Mouse (Mus musculus) c-Kit-positive CD71-negative TER-119-negative erythroid progenitor cells, embryonic 14.5 days (primary cell): Measurements from ENCODE around the gene Fam217a.
A peak's percentile ranks its signal among the peaks of the same experiment; 100 is the strongest.
"Not testable (repeated sequence)": the region's sequence is repeated elsewhere in the genome, so short reads cannot be mapped to it uniquely, and the experiment has no call there.

ENCODE experiments used
- DNase-seq: peaks from one replicate; pipeline ENCODE4 v3.0.0-alpha.2; 2013; ENCODE audit warnings: low read depth

The Fam217a gene

DNA sequence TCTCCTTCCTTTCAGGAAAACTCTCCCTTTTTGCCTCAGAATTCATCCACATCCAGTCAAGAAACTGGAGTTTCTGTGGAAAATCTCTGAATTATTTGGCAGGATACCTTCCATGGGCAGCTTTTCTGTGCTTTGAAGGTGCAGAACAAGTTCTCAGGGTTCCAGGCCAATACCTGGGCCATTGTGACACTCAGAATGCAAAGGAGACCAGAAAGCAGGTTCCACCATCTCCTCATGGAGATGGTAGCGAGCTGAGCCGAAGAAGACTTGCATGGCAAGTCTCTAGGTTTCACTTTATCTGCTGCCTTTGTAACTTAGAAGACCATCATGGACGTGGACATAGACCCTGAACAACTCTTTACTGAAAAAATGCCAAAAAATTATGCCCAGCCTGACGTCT is at the start of gene Fam217a, which contains the start of gene 4933417A18Rik:
Fam217a (minus strand) TSS at position 101 of the 400 bp plus-strand sequence.
4933417A18Rik (plus strand) TSS at position 200 of the 400 bp plus-strand sequence.
- no peak for DNase-seq

DNA sequence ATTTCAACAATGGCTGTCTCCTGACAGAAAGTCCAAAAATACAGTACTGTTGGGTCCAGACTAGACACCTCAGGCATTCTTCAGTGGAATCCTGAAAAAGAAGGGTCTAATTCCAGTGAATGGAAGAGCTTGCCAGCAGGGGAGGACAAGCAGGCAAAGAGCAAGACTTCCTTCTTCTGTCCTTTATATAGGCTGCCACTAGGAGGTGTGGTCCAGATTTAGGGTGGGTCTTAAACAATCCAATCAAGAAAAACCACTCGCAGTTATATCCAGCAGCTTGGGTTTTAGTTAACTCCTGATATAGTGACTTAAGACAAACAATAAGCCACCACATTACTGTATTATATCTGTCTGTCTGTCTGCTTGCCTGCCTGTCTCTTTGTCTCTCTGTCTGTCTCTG is 49.7 kb upstream of the Fam217a start:
- peak; percentile 30 for DNase-seq

DNA sequence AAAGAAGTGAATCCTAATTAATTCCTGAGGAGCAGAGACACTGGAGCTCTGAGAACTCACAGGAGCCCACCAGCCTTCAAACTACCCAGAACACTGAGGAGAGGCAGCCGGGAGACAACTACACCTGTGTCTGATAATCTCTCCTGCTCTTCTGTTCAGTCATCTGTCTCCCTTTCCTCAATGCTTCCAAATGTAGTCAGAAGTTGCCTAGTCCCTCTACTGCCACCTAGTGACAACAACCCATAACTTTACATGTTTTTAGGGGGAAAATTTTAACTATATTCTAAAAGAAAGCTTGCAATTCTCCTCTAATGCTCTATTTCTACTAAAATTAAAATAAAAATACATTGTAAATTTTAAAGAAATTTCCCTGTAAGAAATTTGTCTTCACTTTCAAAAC is 49.0 kb upstream of the Fam217a start:
- peak; percentile 63 for DNase-seq

DNA sequence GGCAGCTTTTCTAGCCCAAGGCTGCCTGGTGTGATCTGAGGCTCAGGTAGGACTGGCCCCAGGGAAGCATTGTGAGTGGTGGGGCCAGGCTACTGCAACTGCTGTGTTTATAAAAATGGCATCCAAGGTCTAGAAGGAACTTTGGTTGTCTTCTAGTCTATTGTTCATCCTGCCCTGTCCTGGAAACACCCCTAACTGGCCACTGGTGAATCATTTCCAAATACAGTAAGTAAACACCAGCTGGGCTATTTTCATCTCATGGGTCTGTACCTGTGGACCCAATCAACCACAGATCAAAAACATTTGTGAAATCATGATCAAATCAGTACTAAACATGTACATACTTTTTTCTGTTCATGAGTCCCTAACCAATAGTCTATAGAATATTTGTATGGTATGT is 48.3 kb upstream of the Fam217a start:
- DNase-seq, result not testable (repeated sequence)

DNA sequence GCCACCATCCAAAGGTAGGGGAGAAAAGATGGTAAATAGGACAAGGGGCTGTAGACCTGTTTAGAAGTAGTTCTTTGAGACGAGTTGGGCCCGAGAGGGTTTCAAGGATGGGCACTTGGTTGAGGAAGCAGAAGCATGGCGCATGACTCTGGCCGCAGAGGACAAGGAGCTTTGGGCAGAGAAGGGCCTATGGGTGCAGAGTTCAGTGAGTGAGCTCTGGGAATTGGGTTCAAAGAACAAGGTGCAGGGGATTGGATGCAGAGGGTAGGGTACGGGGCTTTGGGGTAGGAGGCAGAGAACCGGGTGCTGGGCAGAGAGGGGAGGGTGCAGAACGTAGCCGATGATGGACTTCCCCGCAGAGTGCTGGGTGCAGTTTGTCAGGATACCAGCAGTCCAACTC is 41.5 kb upstream of the Fam217a start:
- DNase-seq, result not testable (repeated sequence)

DNA sequence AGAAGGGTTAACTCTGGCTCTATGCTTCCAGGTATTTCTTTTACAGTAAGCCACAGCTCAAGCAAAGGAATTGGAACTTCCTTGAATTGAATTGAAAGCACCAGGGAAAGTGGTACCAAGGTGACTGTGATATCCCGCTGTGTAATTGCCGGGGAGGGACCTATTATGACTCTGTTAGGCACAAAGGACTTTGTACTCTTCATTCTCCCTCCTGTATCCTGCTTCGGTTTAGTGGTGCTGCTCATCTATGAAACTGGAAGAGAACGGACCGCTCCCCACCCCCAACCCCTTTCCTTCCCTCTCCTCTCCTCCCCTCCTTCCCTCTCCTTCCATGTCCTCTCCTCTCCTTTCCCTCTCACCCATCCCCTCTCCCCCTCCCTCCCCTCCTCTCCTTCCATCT is 40.8 kb upstream of the Fam217a start:
- DNase-seq, result no peak

DNA sequence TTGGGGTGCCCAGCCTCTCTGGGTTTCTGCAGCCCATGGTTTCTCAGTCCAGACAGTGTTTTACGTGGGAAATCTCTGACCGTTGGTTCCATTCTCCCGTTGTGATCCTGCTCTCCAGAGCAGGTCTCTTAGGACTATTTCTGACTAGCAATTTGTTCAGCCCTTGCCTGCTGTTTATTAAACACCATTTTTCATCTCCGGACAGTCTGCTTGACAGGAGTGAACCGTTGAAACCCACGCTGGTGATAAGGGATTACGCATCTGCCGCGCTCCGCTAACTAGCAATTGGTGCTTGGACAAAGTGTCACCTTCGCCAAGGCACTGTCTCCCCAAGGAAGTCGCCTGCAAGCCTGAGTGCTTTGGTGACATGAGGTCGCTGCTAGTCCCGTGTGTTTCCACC is 40.3 kb upstream of the Fam217a start:
- no peak for DNase-seq

DNA sequence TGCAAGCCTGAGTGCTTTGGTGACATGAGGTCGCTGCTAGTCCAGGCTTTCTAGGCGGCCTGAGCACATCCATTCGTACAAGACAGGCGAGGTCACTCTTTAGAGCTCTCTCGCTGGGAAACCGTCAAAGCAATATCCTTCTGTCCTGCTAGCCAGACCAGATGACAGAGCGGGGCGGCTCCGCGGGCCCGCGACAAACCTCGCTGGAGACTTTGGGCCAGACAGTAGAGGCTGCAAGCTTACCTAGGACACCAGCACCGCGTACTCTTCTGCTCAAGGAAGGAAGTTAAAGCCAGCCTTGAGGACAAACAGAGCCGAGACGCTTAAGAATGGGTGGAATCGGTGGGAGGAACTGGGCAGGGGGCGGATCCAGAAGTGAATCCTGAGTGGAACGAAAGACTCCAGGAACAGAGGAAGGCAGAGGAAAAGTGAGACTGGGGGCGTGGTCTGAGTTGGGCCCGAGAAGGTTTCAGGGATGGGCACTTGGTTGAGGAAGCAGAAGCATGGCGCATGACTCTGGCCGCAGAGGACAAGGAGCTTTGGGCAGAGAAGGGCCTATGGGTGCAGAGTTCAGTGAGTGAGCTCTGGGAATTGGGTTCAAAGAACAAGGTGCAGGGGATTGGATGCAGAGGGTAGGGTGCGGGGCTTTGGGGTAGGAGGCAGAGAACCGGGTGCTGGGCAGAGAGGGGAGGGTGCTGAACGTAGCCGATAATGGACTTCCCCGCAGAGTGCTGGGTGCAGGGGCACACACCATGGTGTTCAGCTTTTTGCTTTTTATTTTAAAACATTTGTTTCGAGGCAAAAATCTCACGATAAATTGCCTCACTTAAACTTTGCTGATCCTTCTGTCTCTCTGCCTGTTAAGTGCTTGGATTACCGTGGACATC is 39.6 kb upstream of the Fam217a start, which contains the start of gene Eci3:
Eci3 (minus strand) TSS at position 300 of the 887 bp plus-strand sequence.
- no peak for DNase-seq

DNA sequence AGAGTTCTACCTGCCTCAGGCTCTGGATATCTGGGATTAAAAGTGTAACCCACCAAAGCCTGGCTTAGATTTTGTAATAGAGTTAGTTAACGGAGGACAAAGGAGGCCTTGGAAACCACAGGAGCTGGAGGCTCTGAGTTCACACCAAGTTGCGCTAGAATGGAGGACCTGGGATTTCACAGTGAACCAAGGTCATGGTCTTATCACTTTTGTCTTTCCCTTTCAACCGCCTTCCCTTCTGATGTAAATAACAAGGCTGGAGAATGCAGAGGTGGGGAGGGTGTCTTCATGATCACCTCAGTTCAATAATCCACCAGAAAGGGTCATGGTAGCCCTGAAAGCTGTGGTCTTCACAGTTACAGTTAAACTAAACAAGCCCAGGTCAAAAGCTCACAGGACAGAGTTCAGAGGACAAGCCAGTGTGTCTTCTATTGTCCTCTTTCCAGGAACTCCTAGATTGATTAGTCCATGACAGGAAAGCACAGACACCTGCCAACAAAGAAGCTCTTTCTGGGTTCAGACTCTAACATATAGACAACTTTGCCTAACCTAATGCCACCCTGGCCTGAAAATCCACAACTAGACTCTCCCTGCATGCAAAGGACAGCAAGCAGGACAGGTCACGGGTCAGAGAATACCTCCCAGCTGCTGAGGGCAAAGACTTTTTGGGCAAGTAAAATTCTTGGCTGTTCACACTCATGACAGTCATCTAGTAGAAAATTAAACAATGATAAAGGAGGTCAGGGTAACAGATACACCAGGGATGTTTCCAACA is 37.1 kb upstream of the Fam217a start:
- DNase-seq, result no peak

DNA sequence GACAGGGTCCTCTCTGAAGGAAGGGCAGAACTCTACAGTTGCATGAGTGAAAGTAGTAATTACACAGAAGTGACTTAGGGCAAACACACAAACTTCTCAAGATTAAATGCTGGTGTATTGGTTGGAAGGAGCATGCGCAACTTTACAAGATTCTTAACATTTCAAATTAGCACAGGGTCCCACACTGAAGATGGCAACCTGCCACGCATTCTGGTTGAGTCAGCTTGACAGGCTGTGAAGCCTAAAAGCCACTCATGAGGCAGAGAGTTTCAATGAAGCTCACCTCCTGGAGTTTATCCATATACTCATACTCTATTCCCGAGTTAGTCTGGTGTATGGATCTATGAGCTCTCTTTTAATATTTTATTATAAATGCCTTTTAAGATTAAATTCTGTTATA is 34.0 kb upstream of the Fam217a start:
- not testable (repeated sequence) for DNase-seq

DNA sequence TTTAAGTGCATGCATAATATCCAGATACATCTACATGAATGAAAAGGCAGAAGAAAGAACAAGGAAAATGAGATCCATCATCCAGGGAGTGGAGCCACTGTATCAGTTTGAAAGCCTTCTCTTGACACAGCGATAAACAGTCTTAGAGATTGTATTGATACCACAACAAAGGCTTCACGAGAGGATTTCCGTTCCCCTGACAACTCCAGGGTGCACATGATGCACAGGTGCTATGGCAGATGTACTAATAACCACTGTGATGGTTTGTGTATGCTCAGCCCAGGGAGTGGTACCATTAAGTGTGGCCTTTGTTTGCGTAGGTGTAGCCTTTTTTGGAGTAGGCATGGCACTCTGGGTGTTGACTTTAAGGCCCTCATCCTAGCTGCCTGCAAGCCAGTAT is 32.8 kb upstream of the Fam217a start:
- no peak for DNase-seq

DNA sequence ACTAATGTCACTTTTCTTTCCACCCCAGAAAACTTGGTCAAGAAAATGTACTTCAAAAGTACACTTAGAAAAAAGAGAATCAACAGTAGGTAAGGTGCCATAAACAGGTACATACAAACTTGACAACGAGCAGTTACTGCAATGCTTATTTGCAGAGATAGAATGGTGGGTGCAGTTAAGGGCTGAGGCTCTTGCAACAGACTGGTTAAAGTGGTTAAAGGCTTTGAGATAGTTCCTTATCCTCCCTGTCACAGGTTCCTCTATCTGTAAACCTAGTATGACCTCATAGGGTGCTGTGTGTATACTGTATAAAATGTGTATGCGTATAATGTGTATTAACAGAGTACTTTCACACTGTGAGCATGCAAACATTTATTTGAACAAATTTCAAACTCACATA is 27.3 kb upstream of the Fam217a start:
- DNase-seq, result not testable (repeated sequence)

DNA sequence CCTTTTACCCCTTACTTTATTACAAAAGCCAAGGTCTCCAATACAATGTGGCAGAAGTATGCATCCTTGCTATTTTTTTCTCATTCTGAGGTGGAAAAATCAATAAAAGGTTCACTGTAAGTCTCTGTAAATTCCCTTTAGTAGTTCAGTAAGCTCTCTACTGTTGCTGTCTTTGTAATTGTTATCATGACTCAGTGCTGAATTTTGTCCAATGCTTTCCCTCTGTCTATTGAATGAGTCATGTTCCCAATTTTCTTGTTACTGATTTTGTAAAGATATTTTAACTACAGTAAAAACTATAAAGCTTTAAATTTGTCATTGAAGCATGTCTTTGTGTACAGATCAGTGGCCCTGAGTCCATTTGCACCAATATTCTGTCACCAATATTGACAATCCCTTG is 18.3 kb upstream of the Fam217a start:
- no peak for DNase-seq

DNA sequence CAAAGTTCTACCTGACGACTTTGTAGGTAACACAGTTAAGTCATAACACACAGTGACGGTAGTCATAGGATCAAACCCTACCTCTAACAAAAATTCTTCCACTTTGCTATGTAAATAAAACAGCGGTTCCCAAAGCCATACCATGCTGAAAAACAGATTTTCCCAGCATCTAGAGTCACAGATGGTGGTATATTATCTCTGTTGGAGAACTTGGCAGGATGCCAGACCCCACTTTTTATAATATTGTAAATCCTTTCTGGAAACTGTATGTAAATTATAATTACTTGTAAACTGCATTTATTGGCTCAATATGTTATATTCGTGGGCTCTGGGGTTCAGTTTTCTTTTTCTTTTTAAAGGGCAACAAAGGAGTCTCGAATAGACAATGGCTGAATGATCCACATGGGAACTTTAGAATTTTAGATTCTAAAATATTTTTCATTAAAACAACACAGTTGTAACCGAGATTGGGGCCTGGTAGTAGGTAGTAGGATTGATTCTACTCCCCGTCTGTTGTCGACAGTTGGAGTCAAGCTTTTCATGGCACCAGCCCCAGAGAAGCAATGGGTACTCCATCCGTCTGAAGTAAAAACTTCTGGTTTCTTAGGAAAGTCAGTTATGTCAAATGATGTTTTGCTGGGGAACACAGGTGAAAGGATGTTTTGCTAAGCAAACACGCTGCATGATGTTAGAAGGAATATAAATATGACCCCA is 11.0 kb upstream of the Fam217a start:
- DNase-seq, result no peak

DNA sequence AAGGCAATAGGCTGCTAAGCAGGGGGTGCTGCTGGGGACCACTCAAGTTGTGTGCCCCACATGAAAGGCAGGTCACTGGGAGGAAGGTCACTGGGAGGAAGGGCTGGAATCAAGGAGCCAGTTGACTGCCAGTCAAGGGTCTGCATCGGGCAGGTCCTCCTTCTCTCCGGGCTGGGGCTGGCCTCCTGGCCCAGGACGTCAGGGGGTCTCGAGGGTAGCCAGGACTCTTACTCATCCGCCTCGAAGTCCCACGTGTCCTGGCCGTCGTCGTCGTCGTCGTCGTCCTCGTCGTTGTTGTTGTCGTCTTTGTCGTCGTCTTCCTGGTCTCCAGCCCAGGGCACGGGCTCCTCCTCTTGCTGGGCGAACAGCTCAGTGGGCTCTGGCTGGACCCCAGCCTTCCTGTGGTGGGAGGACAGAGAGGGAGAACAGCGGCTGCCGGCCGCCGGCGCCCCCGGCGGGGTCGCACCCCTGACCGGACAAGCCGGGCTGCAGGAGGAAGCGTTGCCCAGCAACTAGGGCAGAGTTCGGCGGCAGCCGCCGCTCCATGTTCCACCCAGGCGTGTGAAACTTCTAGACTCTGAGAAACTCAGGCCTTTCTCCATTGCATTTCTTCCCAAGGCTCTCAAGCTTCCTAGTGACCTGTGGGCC is 7.5 kb downstream of the Fam217a start:
- no peak for DNase-seq

DNA sequence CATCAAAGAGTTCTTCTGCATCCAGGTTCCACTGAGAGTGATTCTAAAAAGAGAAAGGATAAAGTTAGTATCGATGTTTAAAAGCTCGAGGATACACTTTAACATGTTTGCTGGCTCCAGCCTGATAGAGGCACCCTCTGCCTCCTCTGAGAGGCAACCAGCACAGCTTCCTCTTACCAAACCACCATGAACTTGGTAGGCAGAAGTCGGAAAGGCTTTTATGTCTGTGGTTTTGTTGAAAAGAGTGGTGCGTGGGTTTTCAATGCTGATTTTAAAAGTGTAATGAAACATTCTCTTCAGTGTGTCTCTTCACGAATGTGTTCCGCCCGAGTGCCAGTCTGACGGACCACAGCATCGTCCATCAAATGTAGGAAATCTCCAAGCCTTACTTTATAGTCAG is 9.5 kb downstream of the Fam217a start:
- no peak for DNase-seq

DNA sequence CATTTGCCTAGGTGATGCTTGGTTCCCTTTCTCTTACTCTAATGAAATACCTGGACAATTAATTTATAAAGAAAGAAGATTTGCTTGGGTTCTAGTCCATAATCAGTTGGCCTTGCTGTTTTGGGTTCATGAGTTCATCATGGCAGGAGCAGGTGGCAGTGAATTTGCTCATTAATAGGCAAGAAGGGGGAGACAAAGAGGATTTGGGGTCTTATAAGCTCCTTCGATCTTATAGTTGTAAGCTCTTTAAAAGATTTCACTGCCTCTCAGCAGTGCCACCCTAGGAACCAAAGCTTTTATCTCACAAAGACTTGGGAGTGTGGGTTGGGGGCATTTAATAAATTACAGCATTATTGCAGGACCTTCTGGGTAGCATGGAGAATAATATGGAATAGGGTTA is 31.2 kb downstream of the Fam217a start:
- DNase-seq, result no peak

DNA sequence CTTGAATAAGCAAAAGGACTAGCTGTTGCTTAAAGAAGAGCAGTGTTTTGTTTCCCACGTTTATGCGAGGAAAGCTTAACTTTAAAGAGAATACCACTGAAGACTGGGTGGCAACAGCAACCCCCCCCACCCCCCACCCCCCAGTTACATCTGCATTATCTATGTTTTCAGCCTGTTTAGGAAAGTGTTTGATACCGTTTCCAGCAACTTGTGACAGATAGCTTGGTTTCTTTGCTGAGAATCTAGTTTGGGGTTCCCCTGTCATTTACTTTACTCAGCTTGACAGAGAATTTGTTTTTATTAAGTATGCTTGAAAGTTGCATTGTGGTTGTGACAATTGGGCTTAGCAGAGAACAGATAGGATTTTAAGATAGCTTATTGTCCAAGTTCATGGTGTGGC is 47.6 kb downstream of the Fam217a start:
- DNase-seq, result no peak

DNA sequence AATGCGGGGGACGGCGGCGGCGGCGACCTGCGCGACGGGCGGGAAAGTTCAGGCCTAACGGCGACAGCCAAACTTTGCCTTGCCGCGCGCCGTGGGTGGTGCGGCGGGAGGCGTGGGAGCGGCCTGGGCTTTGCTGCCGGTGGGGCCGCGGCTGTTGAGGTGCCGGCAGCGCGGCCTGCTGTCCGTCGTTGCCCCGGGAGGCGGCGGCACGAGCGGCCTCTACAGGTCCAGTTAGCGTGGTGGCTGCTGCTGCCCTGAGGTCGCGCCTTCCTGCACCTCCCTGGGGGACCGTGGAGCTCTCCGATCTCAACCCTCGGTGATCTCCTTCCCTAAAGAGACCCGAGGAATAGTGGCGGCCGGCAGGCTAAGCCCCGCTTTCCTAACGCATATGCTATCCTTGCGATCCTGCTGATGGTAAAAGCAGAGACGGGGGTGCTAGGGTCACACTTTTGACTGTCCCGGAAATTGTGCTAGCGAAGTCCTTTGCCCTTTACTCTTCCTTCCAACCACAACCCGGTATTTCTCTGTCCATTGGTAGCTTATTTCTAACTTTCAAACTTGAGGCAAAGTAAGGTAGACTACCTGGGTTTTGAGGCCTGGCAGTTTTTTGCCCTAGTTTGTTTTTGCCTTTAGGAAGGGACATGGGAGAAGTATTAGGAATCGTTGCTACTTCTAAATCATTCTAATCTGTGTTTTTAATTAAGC is 48.2 kb downstream of the Fam217a start:
- DNase-seq, result no peak

DNA sequence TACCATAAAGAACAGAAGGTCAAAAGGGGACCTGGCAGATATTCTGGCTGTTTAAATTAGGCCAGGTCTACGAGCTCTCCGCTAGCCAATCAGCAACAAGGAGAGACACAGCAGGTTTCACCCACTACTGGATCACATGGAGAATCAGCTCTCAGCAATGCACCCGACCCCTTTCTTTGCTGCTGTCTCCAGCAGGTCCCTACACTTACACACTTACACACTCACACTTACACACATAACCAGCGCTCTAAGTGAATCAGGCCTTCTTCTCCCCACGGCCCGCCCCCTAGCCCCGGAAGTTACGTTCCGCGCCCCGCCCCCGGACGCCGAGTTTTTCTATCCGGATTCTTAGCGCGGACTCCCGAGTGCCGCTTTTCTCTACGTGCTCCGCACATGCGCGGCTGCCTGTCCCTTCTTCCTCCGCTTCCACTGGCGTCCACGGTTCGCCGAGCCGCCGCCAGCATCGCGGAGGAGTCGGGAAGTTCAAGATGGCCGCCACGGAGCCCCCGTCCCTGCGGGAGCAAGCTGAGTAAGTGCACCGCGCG is 48.9 kb downstream of the Fam217a start, which contains the start of gene Prpf4b:
Prpf4b (plus strand) TSS at position 137 of the 545 bp plus-strand sequence.
- DNase-seq, result peak; percentile 84

DNA sequence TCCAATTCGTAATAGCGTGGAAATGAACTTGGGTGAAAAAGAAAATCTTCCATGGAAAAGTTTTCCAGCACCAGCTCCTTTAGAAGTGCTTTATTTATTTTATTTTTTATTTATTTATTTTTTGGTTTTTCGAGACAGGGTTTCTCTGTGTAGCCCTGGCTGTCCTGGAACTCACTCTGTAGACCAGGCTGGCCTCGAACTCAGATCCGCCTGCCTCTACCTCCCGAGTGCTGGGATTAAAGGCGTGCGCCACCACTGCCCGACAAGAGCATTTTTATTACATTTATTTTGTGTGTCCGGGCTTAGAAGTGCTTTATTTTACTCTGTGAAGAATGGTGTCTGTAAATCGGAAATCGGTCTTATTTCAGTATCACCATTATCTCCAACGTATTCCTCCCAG is 49.4 kb downstream of the Fam217a start:
- not testable (repeated sequence) for DNase-seq
